Mouse (Mus musculus) right cerebral cortex, postnatal 10 days (tissue): ENCODE measurements around the gene Gm49333.
"Not testable (repeated sequence)": the region's sequence is repeated elsewhere in the genome, so short reads cannot be mapped to it uniquely, and the experiment has no call there.

Experiments used
- DNase-seq, 2 experiments: peaks; one replicate each; pipeline ENCODE4 v3.0.0; 2021; ENCODE audit warnings: low spot score in 2 of 2

Gm49333 gene

DNA sequence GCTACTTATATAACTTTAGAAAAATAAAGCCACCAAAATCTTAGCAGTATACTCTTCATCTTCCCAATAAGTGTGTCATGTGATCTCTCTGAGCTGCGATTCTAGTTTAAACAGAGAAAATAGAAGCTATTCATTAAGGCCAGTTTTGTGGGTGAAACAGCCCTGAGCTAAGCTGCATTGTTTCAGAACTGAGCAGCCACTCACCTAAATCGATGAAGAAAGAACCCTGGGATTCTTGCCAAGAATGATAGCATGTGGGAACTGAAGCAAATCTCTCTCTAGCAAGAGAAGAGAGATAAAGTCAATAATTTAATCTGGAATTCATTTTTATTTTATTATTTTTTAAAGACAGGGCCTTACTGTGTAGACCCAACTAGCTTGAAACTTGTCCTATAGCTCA, 11.8 kb downstream of the Gm49333 start:
- DNase-seq, result no peak

DNA sequence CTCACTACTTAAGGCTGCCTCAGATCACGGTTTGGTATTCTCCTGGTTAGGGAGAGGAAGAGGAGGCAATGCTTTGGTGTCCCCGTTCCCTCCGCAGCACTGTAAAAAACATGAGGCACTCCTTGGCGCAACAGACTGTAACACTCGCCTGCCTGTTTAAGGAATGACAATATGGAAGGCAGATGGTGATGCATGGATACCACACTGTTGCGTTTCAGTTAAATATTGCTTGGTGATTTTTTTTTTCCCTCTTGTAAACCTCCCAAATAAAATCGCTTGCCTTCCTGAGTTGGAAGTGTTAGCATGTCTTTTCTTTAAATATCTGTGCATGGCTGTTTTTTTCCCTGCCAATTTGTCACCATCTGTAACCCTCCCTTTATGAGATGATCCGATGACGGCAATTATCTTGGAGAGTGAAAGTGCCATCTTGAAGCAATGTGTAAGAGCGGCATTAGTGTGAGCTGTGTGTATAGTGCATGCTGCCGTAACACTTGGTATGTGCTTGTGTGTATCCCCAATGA, 17.5 kb downstream of the Gm49333 start:
- peak; percentile 60 to 82 for DNase-seq

DNA sequence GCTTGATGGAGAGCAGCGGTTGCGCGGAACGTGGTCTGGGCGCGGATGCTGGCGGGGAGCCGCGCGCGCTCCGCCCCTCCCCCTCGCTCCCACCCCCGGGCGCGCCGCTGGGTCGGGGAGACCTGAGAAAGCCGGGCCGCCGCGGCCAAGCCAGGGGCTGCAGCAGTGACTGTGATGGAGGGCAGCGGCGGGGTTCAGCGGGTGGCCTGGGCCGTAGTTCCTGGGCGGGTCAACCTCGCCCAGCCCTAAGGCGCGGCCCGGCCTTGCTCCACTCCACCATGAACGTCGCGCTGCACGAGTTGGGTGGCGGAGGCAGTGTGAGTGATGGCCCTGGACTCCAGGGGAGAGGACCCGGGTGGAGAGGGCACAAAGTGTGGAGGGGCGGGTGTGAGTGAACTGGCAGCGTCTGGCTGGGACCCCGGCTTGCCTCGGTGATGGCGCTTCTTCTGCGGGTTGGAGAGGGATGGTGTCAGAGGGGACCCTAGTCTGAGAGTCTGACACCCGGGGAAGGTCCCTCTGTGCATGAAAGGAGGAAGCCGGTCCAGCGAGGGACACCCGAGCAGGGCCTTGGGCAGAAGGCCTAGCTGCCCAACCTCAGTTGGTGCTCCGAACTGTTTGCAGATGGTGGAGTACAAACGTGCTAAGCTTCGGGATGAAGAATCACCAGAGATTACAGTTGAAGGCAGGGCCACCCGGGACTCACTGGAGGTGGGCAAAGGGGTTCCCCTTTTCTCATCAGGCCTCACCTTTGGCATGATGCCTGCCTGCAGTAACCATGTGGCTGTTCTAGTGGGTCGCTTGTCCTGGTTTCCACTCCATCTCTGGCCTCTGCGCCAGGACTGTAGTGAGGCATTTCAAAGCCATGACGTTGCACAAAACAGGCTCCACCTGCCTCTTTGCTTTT, 18.6 kb downstream of the Gm49333 start, which contains the start of gene Ece2:
Gene Ece2 (plus strand): TSS at position 98 of the 904 bp plus-strand sequence.
- peak; percentile 61 to 71 for DNase-seq

GRCm38 (mm10) chr16:20637410-20637809, 26.0 kb downstream of the Gm49333 start:
- DNase-seq, result no peak

DNA sequence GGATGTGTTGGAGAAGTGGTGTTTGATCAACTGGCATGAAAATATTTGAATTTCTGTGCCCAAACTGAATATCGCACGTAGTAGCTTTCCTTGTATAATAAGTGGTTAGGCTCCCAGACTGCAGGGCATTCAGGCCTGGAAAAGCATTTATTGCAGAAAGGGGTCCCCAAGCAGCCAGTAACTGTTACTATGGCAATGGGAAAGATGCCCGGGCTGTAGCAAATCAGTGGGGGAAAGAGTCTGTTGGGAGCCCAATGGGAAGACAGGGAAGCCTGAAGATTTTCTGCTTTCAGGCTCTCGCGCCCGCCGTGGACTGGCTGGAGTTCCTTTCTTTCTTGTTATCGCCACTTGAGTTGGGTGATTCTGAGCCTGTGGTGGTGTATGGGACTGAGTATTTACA, 27.0 kb downstream of the Gm49333 start:
- peak; percentile 90 to 91 for DNase-seq

- peak; percentile 86 to 91 for DNase-seq
Measured at GRCm38 (mm10) chr16:20642161-20642560, 30.8 kb downstream of the Gm49333 start.

DNA sequence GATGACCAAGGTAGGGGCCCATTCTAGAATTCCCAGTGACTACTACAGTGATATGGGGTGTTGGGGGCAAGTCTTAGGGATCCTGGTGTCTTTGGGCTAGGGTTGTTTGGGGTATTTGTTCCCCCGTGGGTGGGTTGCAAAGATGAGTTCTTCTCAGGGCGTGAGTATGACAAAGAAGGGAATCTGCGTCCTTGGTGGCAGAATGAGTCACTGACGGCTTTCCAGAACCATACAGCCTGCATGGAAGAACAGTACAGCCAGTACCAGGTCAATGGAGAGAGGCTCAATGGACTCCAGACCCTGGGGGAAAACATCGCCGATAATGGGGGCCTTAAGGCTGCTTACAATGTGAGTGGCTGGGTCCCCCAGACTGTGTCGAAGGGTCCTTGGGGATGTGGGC, 32.5 kb downstream of the Gm49333 start:
- no peak for DNase-seq

DNA sequence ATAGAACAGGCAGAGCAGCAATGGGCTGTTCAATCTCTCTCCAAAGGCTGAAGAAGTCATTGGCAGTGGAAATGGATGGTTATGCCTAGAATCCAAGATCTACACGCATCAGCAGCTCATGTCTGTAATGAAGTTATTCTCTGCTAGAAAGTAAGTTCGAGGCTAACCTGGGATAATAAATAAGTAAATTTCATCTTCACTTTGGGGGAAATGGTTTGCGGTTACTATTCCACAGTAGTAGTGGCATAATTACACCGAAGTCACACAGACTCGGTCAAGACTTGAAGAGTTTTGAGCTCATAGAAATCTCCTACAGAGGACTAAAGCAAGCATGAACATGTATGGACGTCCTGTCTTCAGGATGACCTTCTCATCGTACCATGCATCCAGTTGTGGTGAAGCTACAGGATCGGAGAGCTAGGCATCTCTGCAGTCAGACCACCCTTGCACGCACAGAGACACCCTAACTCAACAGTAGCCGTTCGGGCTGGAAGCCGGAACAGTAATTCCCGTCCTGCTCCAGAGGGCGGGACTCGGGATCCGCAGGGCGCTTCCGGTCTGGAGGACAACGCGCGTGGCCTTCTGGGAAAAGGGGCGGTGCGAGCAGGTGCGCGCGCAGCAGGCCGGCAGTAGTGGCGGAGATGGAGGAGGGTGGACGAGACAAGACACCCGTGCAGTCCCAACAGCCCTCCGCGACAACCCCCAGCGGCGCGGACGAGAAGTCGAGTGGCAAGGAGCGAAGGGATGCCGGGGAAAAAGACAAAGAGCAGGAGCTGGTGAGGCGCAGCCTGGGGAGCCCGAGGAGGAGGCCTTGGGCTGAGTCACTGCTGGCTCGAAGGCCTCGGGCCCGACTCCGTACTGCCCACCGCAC, 39.9 kb downstream of the Gm49333 start, which contains the start of gene Psmd2:
Gene Psmd2 (plus strand): TSS at position 577 of the 871 bp plus-strand sequence.
- DNase-seq, result peak; percentile 97 to 98

- no peak for DNase-seq
Measured at GRCm38 (mm10) chr16:20651947-20652310, 40.5 kb downstream of the Gm49333 start.

GRCm38 (mm10) chr16:20653315-20653714, 41.9 kb downstream of the Gm49333 start:
- DNase-seq, result no peak

- DNase-seq, result no peak
Measured at GRCm38 (mm10) chr16:20657661-20658060, 46.3 kb downstream of the Gm49333 start.

DNA sequence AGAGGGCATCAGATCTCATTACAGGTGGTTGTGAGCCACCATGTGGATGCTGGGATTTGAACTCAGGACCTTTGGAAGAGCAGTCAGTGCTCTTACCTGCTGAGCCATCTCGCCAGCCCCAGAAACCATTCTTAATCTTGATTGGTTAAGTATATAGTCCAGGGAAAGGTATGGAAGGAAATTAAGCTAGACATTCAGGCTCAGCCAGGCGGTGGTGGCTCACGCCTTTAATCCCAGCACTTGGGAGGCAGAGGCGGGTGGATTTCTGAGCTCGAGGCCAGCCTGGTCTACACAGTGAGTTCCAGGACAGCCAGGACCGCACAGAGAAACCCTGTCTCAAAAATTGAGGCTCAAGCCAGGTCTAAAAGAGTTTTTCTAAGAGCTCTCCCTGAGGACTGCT, 56.6 kb downstream of the Gm49333 start, which contains the start of gene Eif4g1:
Gene Eif4g1 (plus strand): TSS at position 301 of the 400 bp plus-strand sequence.
- not testable (repeated sequence) for DNase-seq

GRCm38 (mm10) chr16:20670291-20670690, 58.9 kb downstream of the Gm49333 start:
- no peak for DNase-seq

- DNase-seq, result no peak
Measured at GRCm38 (mm10) chr16:20671886-20672285, 60.5 kb downstream of the Gm49333 start.

DNA sequence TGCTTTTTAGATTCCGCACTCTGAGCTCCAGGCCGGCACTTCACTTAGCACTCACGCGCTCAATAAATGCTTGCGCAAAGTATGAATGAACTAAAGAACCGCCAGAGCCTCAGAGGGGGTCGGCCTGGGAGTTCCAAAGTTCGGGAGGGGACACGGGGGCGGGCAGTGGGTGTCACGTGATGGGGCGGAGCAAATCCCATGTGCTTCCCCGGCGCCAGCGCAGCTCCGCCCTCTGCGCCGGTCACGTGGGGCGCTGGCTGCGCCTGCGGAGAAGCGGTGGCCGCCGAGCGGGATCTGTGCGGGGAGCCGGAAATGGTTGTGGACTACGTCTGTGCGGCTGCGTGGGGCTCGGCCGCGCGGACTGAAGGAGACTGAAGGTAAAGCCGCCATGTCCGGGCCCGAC, 61.1 kb downstream of the Gm49333 start:
- DNase-seq, result peak; percentile 98

DNA sequence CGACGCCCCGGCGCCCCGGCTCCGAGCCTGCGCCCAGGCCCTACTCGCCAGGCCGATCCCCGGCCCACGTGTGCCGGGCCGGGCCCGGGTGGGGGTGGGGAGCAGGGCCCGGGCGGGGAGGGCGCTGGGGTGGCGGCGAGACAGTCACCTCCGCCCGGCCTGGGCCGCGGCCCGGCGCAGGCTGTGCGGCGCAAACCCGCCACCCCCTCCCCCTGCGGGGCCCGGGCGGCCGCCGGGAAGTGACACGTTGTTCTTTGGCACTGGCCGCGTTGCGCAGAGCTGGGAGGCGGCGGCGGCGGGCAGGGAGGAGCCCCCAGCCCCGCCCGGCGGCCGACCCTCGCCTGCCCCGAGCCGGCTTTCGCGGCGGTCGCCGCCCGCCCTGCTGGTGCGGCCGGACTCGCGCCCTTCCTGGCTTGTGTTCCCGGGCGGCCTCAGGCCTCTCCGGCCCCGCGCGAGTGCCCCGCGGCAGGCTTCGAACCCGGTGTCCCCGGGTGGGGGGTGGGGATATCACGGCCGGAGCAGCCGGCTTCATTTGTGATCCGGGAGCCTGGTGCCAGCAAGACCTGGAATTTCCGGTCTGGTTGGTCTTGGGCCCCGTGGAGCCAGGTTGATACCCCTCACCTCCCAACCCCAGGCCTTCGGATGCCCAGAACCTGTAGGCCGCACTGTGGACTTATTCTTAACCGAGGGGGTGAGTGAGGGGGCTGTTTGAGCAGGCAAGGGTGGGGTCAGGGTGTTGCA, 61.7 kb downstream of the Gm49333 start:
- DNase-seq, result peak; percentile 61 to 62

GRCm38 (mm10) chr16:20673706-20674303, 62.4 kb downstream of the Gm49333 start:
- no peak for DNase-seq

- DNase-seq, result no peak
Measured at GRCm38 (mm10) chr16:20675213-20675612, 63.8 kb downstream of the Gm49333 start.

- DNase-seq, result no peak
Measured at GRCm38 (mm10) chr16:20676702-20677101, 65.3 kb downstream of the Gm49333 start.

GRCm38 (mm10) chr16:20677380-20677779, 66.0 kb downstream of the Gm49333 start:
- DNase-seq, result no peak
